Mouse (Mus musculus) common myeloid progenitor, adult 5-6 weeks (primary cell): Measurements from ENCODE around the gene Jazf1. TPM values are rescaled to one million over a fixed set of nuclear protein-coding genes. Genes with fewer than 3 reads are reported as not detected.

Experiments
- ATAC-seq: replicated peaks from 2 replicates; pipeline ENCODE4 v1.8.0; 2016; ENCODE audit warnings: low read depth, mild to moderate bottlenecking, moderate TSS enrichment, inconsistent platforms; ENCODE audit not compliant: poor library complexity, severe bottlenecking
- total RNA-seq: library from RNA; stranded (forward); fragments of 200-1000, 187-1606 nt; gene quantifications from 2 replicates; pipeline ENCODE4 v1.2.3, GENCODE M21; 2017

Gene Jazf1
- total RNA-seq, 1 experiment from 2014 or later: not detected

DNA sequence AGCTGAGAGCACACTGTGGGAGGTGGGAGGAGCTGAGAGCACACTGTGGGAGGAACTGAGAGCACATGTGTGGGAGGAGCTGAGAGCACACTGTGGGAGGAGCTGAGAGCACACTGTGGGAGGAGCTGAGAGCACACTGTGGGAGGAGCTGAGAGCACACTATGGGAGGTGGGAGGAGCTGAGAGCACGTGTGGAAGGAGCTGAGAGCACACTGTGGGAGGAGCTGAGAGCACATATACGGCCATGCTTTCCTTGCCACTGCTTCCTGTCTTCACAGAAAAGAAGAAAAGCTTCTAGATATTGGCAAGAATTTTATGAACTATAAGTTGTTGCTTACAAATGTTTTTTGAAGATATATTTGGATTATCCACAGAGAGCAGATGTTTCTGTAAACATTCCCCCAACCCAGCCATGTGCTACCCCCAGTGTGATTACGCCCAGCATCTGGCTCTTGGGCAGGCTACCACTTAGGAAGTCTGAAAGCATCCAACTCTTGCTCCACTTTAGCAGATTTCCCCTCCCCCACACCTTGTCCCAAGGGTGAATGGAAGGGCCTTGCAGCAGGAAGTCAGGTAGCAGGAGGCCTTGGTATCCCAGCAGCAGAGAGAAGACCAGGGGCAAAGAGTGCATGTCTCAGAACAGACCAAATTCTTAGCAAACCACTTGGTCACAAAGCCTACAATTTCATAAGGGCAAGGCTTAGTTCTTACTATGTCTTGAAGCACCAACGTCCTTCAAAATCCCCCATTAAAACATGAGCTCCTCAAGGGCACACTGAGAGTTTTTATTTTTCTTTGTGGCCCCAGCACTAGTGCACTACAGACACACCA lies 105.6 kb downstream of the Jazf1 start:
- ATAC-seq: no peak

DNA sequence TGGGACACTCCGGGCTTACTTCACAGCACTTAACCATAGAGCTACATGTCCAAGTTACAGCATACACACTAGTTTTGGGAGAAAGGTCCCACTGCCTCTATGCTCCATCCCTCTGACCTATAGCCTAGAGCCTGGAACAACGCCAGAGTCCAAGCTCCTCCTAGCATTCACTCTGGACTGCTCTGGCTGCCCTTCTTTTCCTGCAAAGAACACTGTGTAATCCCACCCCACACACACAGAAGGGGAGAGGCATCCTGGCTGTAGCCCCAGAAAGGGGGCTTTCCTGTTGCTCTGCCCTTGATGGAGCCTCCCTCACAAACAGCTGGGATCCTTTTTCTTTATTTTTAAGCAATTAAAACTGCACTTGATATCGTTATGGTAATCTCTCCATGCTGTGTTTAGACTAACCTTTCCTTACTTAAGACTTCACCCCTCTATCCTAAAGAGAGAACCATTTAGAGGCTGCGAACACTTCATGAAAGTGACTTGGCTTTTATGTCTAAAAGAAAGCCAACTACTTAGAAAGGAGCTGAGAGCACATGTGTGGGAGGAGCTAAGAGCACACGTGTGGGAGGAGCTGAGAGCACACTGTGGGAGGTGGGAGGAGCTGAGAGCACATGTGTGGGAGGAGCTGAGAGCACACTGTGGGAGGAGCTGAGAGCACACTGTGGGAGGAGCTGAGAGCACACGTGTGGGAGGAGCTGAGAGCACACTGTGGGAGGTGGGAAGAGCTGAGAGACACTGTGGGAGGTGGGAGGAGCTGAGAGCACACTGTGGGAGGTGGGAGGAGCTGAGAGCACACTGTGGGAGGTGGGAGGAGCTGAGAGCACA lies 106.6 kb downstream of the Jazf1 start:
- ATAC-seq: 0 out of 2 replicates have a peak, but pooled peaks have one; percentile 16

DNA sequence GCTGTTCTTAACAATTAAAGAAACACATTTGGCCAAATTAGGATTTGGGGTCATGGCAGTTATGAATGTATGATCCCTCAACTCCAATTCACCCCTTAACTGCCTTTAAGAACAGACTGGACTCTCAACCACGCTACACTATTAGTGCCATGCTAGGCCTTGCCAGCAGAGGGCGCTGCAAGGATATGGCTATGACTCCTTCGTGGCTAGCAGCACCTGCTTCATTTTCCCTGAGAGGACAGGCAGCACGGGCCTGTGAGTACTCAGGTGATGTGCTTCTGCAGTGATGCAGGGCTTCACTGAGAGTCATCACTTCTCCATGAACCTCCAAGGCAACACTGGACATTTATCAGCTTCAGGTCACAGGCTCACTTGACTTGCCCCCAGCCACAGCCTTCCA lies 110.7 kb downstream of the Jazf1 start:
- peak; percentile 67 for ATAC-seq

DNA sequence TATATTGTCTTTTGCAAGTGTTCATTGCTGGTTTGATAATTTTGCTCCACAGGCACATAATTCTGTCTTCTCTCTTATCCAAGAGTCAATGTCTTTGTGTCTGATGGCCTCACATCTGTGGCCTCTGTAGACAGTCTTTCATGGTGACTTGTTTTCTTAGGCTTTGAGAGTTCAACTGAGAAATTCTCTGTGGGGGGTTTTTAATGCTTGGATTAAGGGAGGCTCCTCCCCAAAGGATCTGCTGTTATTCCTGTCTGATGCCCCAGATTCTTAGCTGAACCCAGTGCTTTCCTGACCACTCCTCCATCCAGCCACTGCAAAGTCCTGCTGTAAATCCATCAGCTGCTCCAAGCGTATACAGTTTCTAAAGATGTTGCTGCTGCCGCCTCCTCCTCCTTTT lies 112.3 kb downstream of the Jazf1 start:
- no peak for ATAC-seq

DNA sequence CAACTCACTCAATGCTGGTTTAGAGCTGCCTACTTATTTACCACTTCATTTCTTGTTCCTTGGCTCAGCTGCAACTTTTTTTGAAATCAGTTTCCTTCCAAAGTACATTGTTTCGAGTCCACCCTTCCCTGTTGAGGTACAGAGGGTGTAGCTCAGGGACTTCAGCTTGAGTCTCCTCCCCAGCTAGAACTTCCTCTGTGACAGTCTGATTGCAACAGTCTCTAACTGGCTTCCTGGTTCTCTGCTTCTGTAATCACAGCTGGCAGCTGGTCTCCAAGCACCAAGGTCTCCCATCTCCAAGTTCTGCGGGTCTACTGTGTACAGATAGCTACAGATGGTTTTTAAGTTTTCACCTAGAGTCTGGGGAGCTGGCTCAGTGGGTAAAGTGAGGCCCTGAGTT lies 113.1 kb downstream of the Jazf1 start:
- peak; percentile 90 for ATAC-seq

DNA sequence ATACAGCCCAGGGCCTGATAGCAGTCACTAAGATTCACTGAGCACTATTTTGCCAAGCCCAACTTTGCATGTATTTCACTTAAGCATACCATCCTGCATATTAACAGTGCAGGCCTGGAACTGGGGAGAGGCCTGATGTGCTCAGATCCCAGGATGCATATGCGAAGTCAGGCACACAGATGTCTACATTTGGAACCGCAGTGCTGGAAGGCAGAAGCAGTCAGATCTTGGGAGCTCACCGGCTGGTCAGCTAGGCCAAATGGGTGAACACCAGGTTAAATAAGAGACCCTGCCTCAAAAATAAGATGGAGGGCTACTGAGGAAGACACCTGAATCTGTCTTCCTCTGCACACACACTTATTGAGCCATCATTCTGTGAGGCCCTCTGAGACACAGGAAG lies 113.6 kb downstream of the Jazf1 start:
- ATAC-seq: no peak

DNA sequence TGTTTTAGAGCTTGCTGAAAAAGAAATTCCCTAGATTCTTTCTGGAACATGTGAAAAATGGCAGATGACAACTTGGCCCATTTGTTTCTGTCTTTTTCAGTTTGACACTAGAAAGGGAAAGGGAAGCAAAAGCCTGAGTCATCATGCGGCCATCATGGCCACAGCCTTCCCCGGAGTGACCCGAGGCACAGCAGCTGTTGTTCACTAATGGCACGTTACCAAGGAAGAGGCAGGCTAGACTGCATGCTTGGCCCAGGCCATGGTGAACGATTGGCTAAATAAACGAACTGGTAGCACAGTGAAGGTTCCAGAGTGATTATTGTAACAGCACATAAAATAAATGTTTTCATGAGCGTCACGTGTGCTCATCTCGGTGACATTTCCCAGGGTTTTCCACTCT lies 114.0 kb downstream of the Jazf1 start:
- no peak for ATAC-seq

DNA sequence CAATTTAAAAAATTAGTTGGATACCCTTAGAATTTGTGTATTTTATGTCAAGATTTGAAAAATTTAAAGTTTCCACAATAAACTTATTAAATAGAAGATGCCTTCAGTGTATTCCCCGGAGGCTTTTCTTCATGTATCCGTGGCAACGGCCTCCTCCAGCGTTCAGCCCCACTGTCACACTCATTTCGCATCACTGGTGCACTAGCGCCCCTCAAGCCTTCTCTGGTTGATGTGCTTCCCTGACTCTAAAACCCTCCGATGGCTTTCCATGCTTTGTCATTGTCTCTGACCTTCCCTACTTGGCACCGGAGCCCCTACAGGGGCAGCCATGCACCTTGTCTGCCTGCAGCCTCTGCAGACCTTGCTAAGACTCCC lies 115.9 kb downstream of the Jazf1 start:
- no peak for ATAC-seq

DNA sequence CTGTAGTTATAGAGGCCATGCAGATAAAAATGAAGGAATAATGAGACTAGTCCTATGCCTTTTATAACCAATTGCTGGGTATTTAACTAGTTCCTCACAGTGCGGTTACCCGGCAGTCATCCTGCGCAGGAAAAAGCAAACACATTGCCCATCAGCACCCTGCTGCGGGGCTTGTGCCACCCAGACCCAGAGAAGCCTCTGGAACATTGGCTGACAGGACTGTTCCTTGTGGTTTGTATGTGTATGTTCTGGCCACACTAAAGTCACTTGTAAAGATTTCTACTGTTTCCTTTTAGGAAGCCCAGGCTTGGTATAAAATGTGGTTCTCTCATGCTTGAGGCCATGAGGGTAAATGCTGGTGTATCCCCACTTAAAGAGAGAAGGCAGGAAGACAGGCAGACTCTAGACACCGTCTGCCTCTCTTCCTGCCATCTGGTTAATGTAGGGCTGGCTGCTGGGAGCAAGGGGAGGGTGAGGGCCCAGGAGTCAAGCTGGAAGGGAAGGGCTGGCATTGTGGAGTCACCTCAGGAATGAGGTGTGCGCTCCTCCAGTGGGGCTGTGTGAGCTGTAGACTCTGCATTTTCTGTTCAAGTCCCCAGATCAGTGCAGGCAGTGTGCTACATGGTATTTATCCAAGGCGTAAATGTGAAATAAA lies 116.4 kb downstream of the Jazf1 start:
- ATAC-seq: no peak

DNA sequence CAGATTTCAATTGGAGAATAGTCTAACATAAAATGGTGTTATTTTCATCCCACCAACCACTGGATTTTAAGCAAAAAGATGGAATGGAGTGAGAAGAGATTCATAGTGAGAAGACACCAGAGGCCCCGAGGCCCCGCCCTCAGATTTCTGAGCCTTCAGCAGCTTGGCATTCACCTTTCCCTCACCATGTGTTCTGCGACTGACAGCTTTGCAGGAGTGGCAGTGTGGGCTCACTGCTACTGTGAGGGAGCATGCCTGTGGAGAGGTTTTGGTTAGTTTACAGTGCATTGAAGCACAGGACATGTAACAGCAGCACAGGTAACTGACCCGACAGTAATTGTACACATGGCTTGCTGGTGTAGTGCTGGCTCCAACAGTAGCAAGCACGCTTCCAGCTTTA lies 118.1 kb downstream of the Jazf1 start:
- ATAC-seq: no peak

DNA sequence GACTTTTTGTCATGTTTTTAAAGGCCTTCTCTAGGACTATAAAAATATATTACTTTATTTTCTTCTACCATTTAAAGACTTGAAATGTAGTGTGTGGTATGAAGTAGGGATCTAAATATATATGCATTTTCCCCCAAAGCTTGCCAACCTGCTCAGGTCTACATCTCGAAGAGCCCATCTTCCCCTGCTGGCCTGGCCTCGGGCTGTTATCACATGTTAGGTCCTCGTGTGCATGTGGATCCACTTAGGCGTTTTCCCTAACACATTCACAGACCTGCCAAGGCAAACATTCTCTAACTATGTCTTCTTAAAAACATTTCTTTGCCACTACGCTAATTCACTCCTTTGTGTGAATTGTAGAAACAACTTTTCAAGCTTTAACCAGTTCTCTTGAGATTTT lies 125.9 kb downstream of the Jazf1 start:
- ATAC-seq: no peak

DNA sequence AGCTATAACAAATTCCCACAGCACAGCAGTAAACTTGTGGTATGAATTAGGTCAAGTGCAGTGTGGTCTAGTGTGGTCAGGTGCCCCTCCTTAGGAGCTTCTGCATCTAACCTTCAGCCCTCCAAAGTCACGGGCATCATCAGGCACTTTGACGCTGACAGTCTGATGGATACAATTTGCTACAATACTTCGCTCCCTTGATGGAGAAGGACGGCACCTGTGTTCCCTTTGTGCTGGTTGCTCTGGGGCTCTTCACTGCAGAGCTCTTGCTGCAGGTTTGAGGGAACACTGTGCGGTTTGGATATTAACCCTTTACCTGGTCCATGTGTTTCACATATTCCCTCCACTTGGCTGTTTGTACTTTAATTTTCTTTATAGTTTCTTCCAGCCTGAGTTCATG lies 126.3 kb downstream of the Jazf1 start:
- no peak for ATAC-seq

DNA sequence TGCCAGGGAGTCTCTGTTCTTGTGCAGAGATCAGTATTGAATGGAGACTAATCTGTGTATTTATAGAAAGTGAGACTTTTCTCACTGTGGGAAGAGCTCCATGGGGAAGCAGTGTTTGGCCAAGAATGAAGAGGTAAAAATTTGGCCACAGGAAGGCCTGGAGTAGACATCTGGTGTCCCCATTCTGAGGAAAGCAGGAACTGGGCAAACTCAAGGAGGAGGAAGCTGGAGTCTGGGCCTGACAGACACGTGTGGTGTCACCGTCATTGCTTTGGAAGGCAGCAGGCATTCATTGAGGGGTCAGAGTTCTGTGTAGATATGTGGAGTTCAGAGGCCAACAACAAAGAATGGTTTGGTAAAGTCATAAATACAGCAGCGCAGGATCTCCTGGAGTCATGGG lies 130.5 kb downstream of the Jazf1 start:
- ATAC-seq: no peak

DNA sequence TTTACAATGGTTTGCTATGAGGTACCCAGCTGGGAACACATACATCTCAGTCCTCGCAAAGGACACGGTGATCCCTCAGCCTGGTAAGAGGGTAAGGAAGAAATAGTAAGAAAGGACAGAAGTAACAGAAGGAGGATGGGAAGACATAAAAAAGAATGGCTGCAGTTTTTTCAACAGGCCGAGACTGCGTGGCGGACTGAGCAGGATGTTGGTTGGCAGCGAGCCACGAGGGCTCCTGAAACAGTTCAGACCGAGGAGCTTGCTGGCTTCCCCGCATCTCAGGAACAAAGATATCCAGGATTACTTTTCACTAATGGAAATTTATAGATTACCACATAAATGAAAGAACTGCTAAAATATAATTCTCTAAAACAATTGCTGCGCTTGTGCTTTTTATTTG lies 131.4 kb downstream of the Jazf1 start:
- no peak for ATAC-seq

DNA sequence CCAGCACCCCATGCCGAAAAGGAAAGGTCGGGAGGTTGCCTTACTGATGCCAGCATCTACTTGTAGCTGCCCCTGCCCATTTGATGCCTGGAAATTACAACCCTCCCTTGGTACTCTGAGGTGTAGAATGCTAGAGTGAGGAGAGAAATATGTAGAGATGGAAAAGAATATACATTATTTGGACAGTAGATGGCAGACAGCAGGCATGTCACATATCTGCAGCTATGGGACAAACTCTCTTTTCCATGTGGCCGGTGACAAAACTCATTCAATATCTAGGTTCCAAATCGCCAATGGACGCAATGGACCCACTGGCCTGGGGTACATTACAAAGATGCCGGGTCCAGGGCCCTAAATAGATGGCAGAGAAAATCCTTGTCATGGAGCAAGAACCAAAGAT lies 134.4 kb downstream of the Jazf1 start:
- no peak for ATAC-seq

DNA sequence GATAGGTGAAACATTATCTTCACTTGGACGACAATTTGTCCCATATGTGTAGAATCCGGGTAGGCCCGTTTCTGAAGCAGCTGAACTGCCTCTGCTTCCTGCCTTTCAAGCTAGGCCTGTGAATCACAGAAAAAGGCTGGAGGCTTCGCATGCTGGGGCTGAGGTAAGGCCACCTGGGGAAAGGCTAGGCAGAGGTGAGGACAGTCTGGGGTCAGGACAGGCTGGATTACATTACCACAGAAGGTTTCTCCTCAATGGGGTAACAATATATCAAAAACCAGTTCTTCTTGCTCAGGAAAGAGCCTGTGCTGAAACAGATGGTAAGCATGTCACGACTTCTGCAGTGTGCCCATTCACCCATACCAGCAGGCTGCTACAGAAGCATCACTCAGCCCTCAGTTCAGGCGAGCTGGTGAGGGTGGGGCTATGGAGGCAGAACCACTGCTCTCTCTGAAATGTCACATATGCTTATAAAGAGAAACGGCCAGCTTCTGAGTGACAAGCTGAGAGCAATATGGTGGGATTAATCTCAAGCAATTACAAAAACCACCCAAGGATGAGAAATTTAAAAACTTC lies 135.7 kb downstream of the Jazf1 start:
- no peak for ATAC-seq

DNA sequence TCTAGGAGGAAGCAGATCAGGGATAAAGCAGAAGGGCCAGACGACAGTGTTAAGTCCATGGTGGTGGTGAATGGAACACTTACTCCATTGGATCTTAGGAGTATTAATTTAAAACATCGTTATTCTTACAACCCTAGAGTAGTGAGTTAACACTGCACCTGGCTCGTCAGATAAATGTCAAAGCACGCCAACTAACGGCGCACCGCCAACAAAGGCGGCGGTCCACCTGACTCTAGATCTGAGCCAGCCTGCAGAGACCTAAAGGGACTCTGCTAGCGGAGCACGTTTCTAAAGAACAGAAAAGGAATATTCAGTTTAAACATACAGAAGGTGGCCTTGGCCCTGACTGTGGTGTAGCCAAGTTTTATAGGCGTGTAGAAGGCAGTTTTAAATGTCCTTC lies 139.1 kb downstream of the Jazf1 start:
- no peak for ATAC-seq

DNA sequence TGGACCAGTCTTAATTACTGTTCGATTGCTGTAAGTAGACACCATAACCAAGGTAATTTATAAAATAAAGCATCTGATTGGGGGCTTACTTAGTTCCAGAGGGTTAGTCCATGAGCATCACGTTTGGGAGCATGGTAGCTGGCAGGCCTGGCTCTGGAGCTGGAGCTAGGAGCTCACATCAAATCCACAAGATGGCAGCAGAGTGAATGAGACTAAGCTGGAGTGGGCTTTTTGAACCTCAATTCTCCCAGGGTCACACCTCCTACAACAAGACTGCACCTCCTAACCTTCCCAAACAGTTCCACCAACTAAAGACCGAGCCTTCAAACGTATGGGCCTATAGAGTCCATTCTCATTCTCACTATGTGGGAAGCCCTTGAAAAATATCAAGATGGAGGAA lies 141.5 kb downstream of the Jazf1 start:
- ATAC-seq: 0 out of 2 replicates have a peak, but pooled peaks have one; percentile 47

DNA sequence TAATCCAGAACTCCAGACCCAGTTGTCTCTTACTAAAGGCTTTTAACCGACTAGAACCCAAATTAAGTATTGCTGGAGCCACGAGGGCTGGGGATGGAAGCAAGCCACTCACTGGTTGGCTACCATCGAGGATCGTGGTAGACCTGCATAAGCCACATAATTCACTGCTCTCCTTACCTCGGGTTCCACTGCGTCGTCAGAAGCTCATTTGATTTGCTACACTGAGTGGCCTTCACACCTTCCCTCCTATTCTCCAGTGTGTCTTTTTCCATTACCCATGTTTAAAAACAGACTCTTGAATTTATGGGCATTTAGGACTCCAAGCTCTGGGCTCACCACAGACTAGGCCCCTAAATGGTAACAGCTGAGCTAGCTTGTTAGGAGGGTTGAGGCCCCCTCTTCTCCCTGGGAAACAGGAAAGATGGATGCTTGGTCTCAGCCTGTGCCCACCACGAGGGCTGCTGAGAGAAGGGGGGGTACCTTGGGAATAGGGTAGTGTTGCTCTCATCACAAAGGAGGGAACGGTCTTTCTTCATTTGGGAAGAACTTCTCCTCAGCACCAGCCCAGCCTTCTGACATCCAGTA lies 142.9 kb downstream of the Jazf1 start:
- ATAC-seq: no peak

DNA sequence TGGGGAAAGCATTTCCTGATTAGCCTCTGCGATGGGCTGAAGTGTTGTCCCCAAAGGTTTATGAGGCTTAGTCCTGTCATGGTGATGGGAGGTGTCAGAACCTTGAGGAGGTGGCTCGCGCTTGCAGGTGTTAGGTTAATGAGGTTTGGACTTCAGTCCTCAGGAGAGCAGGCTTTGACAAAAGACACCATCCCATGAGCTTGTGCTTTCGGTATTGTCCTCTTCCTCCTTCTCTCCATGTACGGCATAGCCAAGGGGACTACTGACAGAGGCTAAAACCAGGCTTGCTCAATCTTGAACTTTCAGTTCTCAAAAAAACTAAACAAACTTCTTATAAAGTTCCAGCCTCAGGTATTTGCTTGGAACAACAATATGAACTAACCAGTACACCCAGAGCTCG lies 147.2 kb downstream of the Jazf1 start:
- peak; percentile 53; the same call in 1 of the 2 replicates for ATAC-seq
